Mouse (Mus musculus) 3T3-L1 (cell line): ENCODE measurements at regions not wholly inside any gene's neighbourhood (a gene's known extent, or its start where the extent isn't known, plus 50 kb on each side); places are given as distances from the start of the nearest gene placed in this dataset.
A peak's percentile ranks its signal among the peaks of the same experiment; 100 is the strongest.

ENCODE experiments used
- DNase-seq: peaks from one replicate; pipeline ENCODE4 v3.0.0-alpha.2; 2015; ENCODE audit warnings: low read depth, low spot score

DNA sequence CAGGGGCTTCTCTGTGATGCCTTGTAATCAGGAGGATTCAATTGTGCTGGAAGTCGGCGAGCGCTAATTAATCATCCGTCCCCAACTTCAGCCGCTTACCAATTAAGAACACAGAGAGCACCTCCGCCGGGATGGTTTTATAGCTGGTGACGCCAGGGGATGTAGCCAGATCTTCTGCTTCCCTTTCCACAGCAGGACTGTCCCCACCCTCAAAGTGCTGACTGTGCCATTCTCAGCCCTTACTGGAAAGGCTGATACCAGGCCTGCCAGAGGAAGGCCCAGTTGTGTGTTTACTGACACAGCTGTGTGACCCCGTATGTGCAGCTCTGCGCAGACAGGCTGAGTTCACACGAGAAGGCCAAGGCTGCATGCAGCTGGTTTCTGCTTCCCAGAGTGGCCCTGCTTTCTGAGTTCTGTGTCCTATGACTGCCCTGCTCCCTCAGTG lies 59.9 kb upstream of the Bend4 start:
- no peak for DNase-seq

DNA sequence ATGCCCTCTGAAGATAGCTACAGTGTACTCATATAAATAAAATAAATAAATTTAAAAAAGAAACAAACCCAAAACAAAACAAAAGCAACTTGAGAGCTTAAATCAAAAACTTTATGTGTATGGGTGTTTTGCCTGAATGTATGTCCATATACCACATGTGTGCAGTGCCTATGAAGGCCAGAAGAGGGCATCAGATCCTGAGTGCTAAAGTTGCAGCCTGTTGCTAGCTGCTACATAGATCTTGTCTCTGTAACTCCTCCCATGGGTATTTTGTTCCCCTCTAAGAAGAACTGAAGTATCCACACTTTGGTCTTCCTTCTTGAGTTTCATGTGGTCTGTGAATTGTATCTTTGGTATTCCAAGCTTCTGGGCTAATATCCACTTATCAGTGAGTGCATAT lies 62.6 kb upstream of the Bend4 start:
- DNase-seq, result peak; percentile 12

DNA sequence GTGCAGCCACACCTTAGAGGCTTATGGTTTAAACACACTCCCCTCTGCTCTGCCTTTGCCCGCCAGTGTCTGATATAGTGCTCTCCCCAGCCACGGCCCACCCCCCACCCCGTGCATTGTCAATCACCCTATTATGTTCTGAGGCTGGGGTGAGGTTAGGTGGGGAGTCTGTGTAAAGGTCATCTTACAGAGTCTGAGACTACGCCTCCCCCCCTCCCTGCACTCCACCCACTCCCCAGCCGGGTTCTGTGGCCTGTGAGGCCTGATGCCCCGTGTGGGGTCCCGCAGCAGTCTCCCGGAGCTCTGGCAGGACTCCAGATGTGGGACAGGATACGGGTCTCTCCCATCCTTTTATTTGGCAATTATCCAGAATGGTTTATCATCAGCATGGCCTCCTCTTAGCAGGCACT lies 64.8 kb upstream of the Bend4 start:
- DNase-seq, result no peak

DNA sequence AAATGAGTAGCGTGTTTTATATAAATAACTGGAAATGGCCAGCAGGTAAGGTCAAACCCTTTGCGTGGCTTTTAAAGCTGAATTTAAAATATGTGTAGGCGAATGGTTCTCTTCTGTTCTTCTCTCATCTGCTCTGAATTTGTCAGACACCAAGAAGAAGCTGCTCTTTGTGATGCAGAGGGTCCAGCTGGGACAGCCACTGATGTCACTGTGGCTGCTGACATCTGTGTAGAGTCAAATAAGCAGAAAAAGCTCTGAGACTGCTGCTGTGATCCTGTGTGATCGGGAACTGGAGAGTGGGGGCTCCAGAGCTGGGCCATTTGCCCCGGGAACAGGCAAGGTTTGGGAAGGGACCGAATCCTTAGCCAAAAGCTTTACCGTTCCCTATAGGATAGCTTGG lies 68.6 kb upstream of the Bend4 start:
- no peak for DNase-seq

DNA sequence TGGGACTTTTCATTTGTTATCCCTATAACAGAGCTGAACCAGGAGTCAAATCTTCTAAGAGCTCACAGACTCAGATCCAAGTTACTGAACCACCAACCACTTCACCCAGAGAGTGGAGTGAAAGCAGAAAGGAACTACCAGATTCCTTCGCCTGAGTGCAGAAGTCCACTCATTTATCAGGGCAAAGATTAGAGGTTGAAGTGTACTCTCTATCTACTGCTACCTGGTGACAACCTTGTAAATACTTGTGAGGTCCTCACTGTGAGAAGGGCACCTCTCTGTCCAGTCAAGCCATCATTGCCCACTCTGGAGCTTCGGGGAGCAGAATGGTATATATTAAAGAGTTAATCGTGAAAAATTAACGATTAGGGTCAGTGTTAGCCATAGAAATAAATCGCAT lies 87.4 kb upstream of the Shisa3 start:
- no peak for DNase-seq

DNA sequence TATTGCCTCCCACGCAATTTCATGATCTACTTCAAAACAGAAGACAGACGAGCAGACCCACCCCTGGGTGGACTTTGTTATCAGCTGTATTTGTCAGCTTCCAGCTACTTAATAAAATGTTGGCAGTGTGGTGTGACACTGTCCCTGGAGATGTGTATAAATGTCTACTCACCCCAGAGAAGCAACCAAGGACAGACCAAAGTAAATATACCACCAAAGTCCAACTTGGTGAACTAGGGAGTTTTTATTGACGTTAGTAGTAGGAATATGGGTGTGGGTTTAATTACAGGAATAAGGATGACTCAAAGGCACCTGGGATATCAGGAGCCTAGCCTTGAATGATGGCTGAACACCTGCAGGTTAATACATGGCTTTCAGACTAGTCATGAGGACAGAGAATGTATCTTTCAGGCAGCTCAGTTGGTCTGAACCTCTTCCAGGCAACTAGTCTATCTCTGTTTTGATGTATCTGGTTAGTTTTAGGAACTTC lies 86.2 kb upstream of the Shisa3 start:
- DNase-seq, result no peak

DNA sequence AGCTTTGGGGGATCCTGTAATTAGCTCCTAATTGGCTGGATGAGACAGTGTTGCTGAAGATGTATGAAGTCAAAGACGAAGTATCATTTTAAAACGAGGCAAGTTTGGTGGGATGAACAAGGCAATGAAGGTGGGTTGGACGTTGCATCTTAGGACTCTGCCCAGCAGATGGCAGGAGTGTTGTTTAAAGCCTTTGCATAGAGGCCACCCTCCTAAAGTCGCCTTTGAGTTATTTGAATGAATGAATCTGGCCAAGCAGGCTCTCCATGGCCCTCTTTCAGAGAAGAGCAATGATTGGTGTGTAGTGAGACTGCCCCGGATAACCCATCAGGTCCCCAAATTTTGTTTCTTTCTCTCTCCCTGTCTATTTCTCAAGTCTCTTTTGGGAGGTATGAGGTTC lies 77.5 kb upstream of the Shisa3 start:
- DNase-seq, result peak; percentile 33

DNA sequence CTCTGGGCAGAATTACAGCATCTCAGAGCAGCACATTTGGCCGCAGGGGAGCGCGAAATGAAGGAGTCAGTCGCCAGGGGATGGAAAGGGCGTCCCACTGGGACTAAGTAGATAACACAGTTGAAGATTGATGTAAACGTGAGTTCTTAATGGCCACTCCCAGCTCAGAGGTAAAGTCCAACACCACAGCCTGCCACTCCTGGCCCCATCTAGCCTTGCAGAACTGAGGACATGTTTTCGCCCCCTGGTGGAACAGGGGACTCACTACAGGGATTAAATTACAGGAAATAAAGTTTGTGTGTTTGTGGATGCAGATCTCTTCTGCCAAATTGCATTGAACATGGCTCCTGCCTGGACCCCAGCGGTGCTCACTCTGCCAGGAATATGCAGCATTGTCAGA lies 76.7 kb upstream of the Shisa3 start:
- peak; percentile 40 for DNase-seq

DNA sequence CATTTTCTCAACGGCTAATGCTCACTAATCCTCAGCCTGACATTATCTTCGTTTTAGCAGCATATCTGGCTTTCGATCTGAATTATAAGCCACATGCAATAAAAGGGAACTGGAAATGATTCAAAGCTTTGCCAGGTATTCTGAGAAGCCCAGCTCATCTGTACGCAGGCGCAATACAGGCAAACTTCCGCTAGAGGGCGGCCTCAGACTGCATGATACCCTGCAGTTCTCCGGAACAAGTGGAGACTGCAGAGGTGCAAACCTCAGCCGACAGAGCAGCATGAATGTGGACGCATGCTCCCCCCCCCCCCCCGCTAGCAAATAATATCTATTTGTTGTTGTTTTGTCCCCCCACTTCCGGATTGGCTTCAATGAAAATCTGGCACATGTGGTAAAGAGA lies 75.3 kb upstream of the Shisa3 start:
- DNase-seq, result peak; percentile 86

DNA sequence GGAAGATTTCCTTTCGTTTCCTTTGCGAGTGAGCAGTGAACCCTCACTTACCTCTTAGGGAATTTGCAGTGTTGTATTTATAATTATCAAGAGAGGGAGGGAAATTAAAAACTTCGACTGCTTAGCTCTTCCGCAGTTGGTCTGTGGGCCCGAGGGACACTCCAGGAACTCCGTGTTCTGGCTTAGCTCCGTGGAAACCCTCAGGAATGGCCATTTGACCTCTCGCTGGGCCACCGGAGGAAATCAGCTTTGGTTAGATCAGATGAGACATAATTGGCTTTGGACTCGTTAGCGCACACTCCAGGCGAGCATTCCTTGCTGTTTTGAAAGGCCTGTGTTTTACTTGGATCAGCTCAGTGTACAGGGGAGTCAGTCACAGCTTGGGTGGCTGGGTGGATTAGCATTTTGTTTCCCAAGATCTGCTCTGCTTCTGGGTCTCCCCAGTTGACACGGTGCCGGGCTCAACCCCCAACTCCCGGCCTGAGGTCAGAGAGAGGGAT lies 74.9 kb upstream of the Shisa3 start:
- DNase-seq, result peak; percentile 53

DNA sequence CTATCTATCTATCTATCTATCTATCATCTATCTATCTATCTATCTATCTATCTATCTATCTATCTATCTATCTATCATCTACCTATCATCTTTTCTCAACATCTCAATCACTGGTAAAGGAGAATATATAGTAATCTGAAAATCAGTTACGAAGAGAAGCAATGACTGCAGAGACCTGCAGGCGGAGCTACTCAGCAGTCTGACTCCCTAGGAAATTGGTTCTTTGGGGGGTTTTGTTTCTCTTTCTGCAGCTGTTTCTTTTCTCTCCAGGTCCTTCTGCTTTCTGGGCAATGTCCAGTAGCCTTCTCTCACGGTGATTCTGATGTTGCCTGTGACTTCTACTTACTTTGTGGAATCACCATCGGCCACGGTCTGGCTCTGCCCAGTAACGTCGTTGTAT lies 73.6 kb upstream of the Shisa3 start:
- DNase-seq, result no peak

DNA sequence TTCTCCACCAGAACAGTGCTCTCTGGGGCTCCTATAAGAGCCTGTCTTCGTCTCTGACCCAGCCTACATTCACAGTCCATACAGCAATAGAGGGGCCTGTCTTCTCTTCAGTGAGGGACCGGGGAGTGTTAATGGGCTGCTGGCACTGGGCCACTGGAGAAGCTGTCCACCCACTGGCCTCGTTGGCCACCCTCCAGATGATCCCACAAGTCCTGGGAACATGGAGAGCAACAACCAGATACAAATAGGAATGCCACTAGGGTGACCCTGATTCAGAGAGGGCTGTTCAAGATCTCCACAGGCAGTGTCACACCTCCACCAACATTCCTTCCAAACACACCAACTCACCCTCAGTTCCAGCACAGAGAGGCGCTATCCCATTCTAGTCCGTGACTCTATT lies 69.7 kb upstream of the Shisa3 start:
- DNase-seq, result no peak

DNA sequence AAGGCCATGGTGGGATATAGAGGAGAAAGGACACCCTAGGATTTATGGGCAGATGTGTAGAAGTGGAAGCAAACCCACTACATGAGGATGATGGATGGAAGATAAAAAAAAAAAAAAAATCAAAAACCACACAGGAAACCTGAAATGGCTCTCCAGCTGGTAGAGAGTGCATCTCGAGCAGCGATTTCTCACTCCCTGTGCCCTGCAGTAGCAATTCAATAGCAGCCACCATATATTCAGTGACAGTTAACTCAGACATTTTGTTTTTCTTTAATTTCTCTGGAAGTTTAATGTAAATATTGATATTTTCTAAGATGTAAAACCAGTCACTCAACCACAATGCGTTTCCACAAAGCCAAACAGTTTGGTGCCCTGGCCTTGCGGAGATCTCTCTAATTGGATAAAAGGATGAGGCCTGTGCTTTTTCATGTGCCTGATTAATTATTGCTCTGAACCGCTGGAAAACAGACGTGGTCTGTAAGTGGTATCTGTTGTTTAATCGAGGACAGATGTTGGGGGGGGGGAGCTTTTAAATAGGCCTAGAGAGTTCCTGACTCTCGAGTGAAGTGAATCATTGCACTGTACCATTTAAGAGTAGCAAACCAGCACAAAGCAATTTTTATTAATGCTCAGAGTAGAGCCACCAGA lies 68.0 kb upstream of the Shisa3 start:
- no peak for DNase-seq

DNA sequence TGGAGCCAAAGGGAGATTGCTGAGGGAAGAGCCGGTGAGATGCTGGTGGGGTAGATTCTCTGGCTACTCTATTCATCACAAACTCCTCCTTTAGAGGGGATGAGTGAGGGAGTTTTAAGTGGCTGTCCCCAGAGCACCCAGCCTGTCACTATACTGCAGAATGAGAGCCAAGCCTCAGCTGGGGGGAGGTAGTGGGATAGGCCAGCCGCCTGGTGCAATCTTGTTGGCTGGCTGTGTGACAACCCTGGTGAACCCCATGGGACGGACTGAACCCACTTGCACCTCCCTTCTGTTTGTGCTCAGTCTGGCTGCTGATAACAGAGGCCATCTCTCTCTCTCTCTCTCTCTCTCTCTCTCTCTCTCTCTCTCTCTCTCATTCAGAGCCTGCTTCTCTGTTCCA lies 65.8 kb upstream of the Shisa3 start:
- no peak for DNase-seq

DNA sequence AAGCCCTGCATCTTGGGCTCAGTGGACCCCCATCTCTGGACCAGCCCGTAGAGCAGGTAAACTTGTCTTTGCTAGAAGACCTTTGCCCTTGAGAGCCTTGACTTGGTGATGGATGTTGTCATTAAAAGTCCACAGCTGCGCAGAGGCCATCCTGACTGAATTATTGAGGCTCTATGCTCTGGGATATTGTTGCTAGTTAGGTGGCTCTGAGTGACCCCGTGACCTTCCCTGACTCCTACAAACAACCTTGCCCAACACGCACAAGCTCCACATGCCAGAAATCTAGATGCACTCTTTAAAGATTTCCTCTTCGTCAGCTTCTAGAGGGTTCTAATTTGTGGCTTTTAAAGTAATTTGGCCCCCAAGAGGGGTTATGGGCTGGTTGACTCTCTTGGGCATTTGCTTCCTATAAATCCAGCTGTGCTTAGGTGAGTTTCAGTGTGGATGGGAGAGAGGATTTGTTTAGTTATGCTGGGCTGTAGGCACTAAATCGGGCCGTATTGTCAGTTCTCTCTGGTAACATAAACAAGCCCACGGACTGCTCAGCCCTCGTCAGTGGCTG lies 63.6 kb upstream of the Shisa3 start:
- DNase-seq, result no peak

DNA sequence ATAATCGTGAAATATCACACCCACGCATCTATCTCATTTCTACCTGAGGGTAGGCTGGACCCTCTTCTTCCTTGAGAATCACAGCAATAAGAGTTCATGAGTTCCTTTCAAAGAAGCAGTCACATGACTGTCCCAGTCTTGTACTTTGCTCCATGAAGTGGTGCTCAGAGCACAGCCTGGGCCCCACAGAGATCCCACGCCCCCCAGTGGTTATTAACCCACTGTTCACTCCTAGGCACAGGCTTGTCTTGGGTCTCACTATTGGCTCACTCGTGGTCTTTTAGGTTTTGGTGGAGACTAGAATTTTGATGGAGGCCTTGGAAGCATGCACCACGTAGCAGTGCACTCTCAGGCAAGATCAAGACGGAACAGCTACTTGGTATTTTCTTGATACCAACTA lies 57.4 kb upstream of the Shisa3 start:
- DNase-seq, result no peak

DNA sequence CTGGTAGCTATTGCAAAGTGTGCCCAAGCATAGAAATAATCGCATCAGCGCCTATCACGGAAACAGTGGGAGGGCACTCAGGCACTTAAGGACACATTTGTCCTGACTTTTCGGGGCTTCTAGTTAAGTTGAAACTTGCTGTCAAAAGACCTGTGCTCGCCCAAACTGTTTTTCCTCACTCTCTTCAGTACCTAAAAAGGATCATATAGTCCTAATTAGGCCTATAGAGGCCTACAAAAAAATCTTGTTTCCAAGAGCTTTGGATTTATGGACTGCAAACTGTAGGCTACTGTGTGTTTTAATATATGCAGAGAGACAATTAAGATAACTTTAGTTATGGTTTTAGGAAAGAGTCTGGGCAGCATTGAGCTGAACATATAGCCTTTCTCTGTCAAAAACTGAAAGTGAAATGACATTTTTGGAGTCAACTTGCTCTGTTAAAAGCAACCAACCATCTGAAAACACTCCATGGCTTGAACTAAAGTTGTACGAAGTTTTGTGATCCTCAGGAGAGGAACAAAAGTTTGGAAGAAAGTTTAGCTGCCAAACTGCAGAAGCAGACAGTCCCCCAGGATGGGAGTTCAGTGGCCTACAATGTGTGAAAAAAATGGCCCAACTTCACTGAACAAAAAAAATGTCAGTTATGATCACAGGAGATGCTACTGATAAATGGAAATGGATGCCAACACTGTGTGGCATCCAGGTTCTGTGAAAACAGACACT lies 55.9 kb upstream of the Shisa3 start:
- no peak for DNase-seq

DNA sequence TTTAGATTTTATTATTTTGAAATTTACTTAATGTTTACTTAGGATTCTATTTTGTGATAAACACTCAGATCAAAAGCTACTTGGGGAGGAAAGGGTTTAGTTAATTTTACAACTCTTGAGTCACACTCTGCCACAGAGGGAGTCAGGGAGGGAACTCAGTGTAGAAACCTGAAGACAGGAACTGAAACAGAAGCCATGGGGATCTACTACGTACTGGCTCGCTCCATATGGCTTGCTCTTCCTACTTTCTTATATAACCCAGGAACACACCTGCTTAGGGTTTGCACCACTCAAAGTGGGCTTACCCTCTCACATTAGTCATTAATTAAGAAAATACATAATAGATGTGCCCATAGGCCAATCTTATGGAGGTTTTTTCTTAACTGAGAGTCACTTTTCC lies 54.8 kb upstream of the Shisa3 start:
- no peak for DNase-seq
